Comparison of ENCODE assay signal across 23 mouse cellular contexts in the genomic region with DNA sequence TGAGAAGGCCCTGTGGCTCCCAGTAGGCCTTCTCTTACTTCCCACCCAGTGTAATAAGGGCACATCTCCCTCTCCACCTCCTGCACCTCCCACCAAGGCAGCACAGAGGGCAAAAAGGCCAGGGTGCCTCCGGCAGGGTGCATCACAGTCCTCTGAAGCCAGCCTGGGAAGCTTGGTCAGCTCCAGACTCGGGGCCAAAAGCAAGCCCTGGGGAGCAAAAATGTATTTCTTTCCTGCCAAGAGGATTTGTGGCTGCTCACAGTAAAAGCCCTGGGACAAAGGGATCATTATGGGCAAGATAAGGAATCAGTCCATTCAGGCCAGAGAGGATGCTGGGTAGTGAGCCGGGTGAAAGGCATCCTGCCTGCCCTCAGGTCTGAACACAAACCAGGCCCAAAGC. TPM values are rescaled to one million over a fixed set of nuclear protein-coding genes. Genes with fewer than 3 reads are reported as not detected.
DNase-seq lines count a peak whose midpoint lies in the region; ATAC-seq lines count a peak whose summit lies in the region.
"Had no signal": no experiment of that assay in that cellular context is flagged by ENCODE, and none has a peak within 500 bp of the region (broad histone marks: within the 10 kb centered on the region; RNA-seq: fewer than 3 reads in every experiment).

No protein-coding gene starts in this region.

- no peak for ATAC-seq in midbrain, embryonic 14.5 days (ENCODE audit: low FRiP score, low TSS enrichment)
- no peak for ATAC-seq in midbrain, embryonic 15.5 days (replicated peaks)
- ATAC-seq: activated CD4-positive, CD25-positive, alpha-beta regulatory T cell, adult 4 months; inflammation-experienced regulatory T-cells, adult 6 months; liver, postnatal 0 days had no signal

- H3K9ac ChIP-seq in midbrain, embryonic 14.5 days (replicated peaks; ENCODE audit: low read length): no peak overlapping the region; the same call in 1 of the 2 replicates
- H3K9ac ChIP-seq in midbrain, embryonic 15.5 days: no peak overlapping the region
- H3K9ac ChIP-seq: embryonic facial prominence, embryonic 15.5 days; heart, embryonic 12.5 days; liver, postnatal 0 days; neural tube, embryonic 12.5 days had no signal

- peaks cover 65% of the 10 kb centered on the region for H3K27me3 ChIP-seq in heart, embryonic 10.5 days (ENCODE audit: insufficient read depth, poor library complexity, severe bottlenecking)
- H3K27me3 ChIP-seq in midbrain, embryonic 14.5 days (ENCODE audit: control insufficient read depth, insufficient read depth, low read length): peaks cover 27% of the 10 kb centered on the region
- peaks cover 28% of the 10 kb centered on the region for H3K27me3 ChIP-seq in midbrain, embryonic 15.5 days (replicated peaks)

- H3K4me1 ChIP-seq in heart, embryonic 10.5 days: peaks cover 6% of the 10 kb centered on the region
- peaks cover 4% of the 10 kb centered on the region; the same call in 1 of the 2 replicates for H3K4me1 ChIP-seq in midbrain, embryonic 14.5 days (ENCODE audit: control insufficient read depth, insufficient read depth, low read length)
- peaks cover 6% of the 10 kb centered on the region for H3K4me1 ChIP-seq in midbrain, embryonic 15.5 days
- H3K4me1 ChIP-seq: neural tube, embryonic 12.5 days had no signal

- no peak overlapping the region for H3K4me3 ChIP-seq in heart, embryonic 10.5 days
- H3K4me3 ChIP-seq in midbrain, embryonic 14.5 days (replicated peaks; ENCODE audit: low read depth, low read length): no peak overlapping the region
- H3K4me3 ChIP-seq in midbrain, embryonic 15.5 days: no peak overlapping the region
- H3K4me3 ChIP-seq: embryonic facial prominence, embryonic 15.5 days; forebrain, embryonic 10.5 days; heart, embryonic 12.5 days; limb, embryonic 10.5 days; neural tube, embryonic 12.5 days had no signal

- H3K9me3 ChIP-seq in heart, embryonic 10.5 days: no peaks in the 10 kb centered on the region
- H3K9me3 ChIP-seq in midbrain, embryonic 14.5 days (ENCODE audit: control insufficient read depth, low read length): no peaks in the 10 kb centered on the region
- H3K9me3 ChIP-seq in midbrain, embryonic 15.5 days: no peaks in the 10 kb centered on the region
- H3K9me3 ChIP-seq: embryonic facial prominence, embryonic 15.5 days; forebrain, embryonic 10.5 days; heart, embryonic 12.5 days; limb, embryonic 10.5 days; neural tube, embryonic 12.5 days had no signal

- 39% methylated on average over 3 of the region's 3 CpGs for WGBS in heart, embryonic 10.5 days
- WGBS in midbrain, embryonic 14.5 days: 29% methylated on average over 3 of the region's 3 CpGs
- WGBS in midbrain, embryonic 15.5 days: 36% methylated on average over 3 of the region's 3 CpGs

- no peaks in the 10 kb centered on the region for H3K36me3 ChIP-seq in heart, embryonic 10.5 days
- no peaks in the 10 kb centered on the region for H3K36me3 ChIP-seq in midbrain, embryonic 14.5 days (ENCODE audit: control insufficient read depth, insufficient read depth, low read length)
- no peaks in the 10 kb centered on the region for H3K36me3 ChIP-seq in midbrain, embryonic 15.5 days (replicated peaks)
- H3K36me3 ChIP-seq: embryonic facial prominence, embryonic 15.5 days; forebrain, embryonic 10.5 days; heart, embryonic 12.5 days; limb, embryonic 10.5 days; neural tube, embryonic 12.5 days had no signal

- no peak overlapping the region for H3K27ac ChIP-seq in heart, embryonic 10.5 days
- H3K27ac ChIP-seq in midbrain, embryonic 14.5 days (replicated peaks; ENCODE audit: low read depth, low read length): no peak overlapping the region
- no peak overlapping the region for H3K27ac ChIP-seq in midbrain, embryonic 15.5 days
- H3K27ac ChIP-seq: embryonic facial prominence, embryonic 15.5 days; forebrain, embryonic 10.5 days; limb, embryonic 10.5 days; neural tube, embryonic 12.5 days had no signal

- no peak overlapping the region for H3K4me2 ChIP-seq in midbrain, embryonic 14.5 days (ENCODE audit: low read length)
- no peak overlapping the region for H3K4me2 ChIP-seq in midbrain, embryonic 15.5 days
- H3K4me2 ChIP-seq: embryonic facial prominence, embryonic 15.5 days; heart, embryonic 12.5 days; neural tube, embryonic 12.5 days had no signal

- peak; percentile 16 for DNase-seq in heart, postnatal 4 days
- no peak for DNase-seq in heart, embryonic 10.5 days (ENCODE audit: low spot score)
- DNase-seq in midbrain, embryonic 14.5 days: peak; percentile 28
- DNase-seq in NIH3T3 (ENCODE audit: low read depth): peak; percentile 16
- no peak for DNase-seq in ovary, postnatal 36 days (ENCODE audit: low spot score)
- DNase-seq in right cerebral cortex, postnatal 25 days: no peak
- DNase-seq: cerebellum, adult 9-11 months; kidney, adult 2 months; kidney, postnatal 14 days; liver, postnatal 0 days; lung, postnatal 14 days; thymus, postnatal 36 days had no signal

RNA-seq across cellular contexts. Expression of a gene that starts 7.2 kb away (rescaled TPM):
- under 1 TPM; 0.14 to 0.29 TPM for total RNA-seq in heart, postnatal 4 days (2021)
- 0.06 and 0.29 TPM in 2 replicates for polyA plus RNA-seq in heart, embryonic 10.5 days (2016; fragmentation: Nextera tagmentation; extraction: Ambion mirVana)
- 0.46 and 0.50 TPM in 2 replicates for polyA plus RNA-seq in midbrain, embryonic 14.5 days (2014; fragmentation: Nextera tagmentation; extraction: Ambion mirVana)
- 0.32 and 0.86 TPM in 2 replicates for polyA plus RNA-seq in midbrain, embryonic 15.5 days (2015; fragmentation: Nextera tagmentation; extraction: Ambion mirVana)
- total RNA-seq: liver, adult 2 months; megakaryocyte, adult 5-6 weeks had no signal
- polyA plus RNA-seq: activated CD4-positive, CD25-positive, alpha-beta regulatory T cell, adult 4 months; forebrain, embryonic 10.5 days; inflammation-experienced regulatory T-cells, adult 6 months; limb, embryonic 10.5 days; liver, adult 2 months; liver, postnatal 0 days; stomach, embryonic 14.5 days had no signal

Comparison
In these comparisons a context has a peak if more than half of its experiments do, and no peak if none do; other contexts are left out.
1. DNase-seq: peak in heart, postnatal 4 days (single experiment), midbrain, embryonic 14.5 days (single experiment) and NIH3T3 (single experiment); none in heart, embryonic 10.5 days (single experiment), ovary, postnatal 36 days (single experiment) and right cerebral cortex, postnatal 25 days (single experiment).